Mouse (Mus musculus) olfactory bulb, adult 2 months (tissue): ENCODE data around the gene Unc119b. TPM values are rescaled to one million over a fixed set of nuclear protein-coding genes. Genes with fewer than 3 reads are reported as not detected.
"Not testable (repeated sequence)": the region's sequence is repeated elsewhere in the genome, so short reads cannot be mapped to it uniquely, and the experiment has no call there.

Source experiments
- H3K27ac ChIP-seq: fragments of 200-500 bp; 2 replicates; pipeline ENCODE4 v1.5.1; 2012; ENCODE audit warnings: low read depth, low read length; ENCODE audit not compliant: insufficient read depth
- H3K4me1 ChIP-seq: fragments of 200-500 bp; 2 replicates; pipeline ENCODE4 v1.6.1; 2012; ENCODE audit warnings: low read length; ENCODE audit not compliant: control insufficient read depth, insufficient read depth
- H3K4me3 ChIP-seq: fragments of 200-500 bp; 2 replicates; pipeline ENCODE4 v1.5.1; 2012; ENCODE audit warnings: mild to moderate bottlenecking, low read depth, low read length, moderate library complexity; ENCODE audit not compliant: insufficient read depth
- CTCF ChIP-seq: fragments of 200-500 bp; IDR thresholded peaks from 2 replicates; pipeline ENCODE4 v1.5.1; 2012; ENCODE audit warnings: low read depth, mild to moderate bottlenecking, low read length, moderate library complexity; ENCODE audit not compliant: insufficient read depth
- POLR2A ChIP-seq: fragments of 200-500 bp; IDR thresholded peaks from 2 replicates; pipeline ENCODE4 v1.6.1; 2012; ENCODE audit warnings: mild to moderate bottlenecking, low read depth, low read length, moderate library complexity; ENCODE audit not compliant: insufficient read depth
- WGBS: fragments of 180-500 bp; shearing (Covaris S2); methylation state at CpG from one replicate; pipeline ENCODE4 v1.1.7; 2018; 5-methylcytosine and 5-hydroxymethylcytosine counted together
- polyA plus RNA-seq: library from polyadenylated mRNA; stranded (reverse); fragments of >200 nt; gene quantifications from 2 replicates; pipeline ENCODE4 v1.2.4, GENCODE M21; 2012; ENCODE audit warnings: low replicate concordance; ENCODE audit not compliant: missing spikeins, insufficient read depth, insufficient read length

The Unc119b gene
- polyA plus RNA-seq, 1 experiment = not detected

GRCm38 (mm10) chr5:115150991-115151390, 16.2 kb upstream of the Unc119b start:
- H3K4me1 ChIP-seq = peaks cover 14% of the 10 kb centered on the region
- H3K4me3 ChIP-seq = no peak overlapping the region
- 79% methylated on average over 5 of the region's 5 CpGs for WGBS
- no peak overlapping the region for H3K27ac ChIP-seq
- TF ChIP-seq POLR2A = no peak
- TF ChIP-seq CTCF = no peak

DNA sequence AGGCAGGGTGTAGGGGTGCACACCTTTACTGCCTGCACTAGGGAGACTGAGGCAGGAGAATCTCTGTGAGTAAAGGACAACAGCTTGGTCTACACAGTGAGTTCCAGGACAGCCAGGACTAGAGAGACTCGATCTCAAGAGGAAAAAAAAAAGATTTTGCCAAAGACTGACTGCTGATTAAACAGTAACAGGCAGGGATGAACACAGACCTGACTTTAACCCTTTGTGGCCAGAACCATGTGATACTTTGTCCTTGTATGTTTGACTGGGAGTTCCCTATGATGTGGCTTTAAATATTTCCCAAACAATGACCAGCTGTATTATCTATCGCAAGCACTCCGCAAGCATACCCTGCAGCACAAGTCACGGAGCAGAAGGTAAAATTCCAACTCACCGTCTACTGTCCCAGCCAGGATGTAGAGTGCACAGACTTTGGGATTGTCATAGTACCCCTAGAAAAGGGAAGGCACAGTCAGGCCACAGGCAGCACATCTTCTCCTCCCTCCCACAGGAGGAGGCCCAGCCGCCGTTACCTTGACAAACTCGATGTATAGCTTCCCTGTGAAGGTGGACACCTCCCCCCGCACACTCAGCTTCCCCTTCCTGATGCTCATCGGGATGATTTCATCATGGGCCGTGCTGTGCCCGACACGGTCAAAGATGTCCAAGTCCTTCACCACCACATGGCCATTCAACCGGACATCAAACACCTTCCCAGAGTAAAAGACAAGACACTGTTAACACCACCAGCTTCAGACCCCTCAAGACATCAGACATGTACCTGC, 15.1 kb upstream of the Unc119b start:
- WGBS = 95% methylated on average over 14 of the region's 14 CpGs
- no peak overlapping the region for H3K4me3 ChIP-seq
- TF ChIP-seq CTCF (no peak), POLR2A (no peak)
- no peak overlapping the region for H3K27ac ChIP-seq
- peaks cover 15% of the 10 kb centered on the region for H3K4me1 ChIP-seq

GRCm38 (mm10) chr5:115148872-115149271, 14.1 kb upstream of the Unc119b start:
- not testable (repeated sequence) for H3K27ac ChIP-seq, H3K4me3 ChIP-seq
- WGBS = no CpG with 5 or more reads among the region's 1 CpGs
- H3K4me1 ChIP-seq = peaks cover 24% of the 10 kb centered on the region

- WGBS = 96% methylated on average over 8 of the region's 8 CpGs
- TF ChIP-seq POLR2A (no peak), CTCF (no peak)
- H3K4me3 ChIP-seq = no peak overlapping the region
- no peak overlapping the region for H3K27ac ChIP-seq
- peaks cover 27% of the 10 kb centered on the region for H3K4me1 ChIP-seq
Measured at GRCm38 (mm10) chr5:115148378-115148777, 13.6 kb upstream of the Unc119b start.

- Histone ChIP-seq H3K4me3 (no peak overlapping the region), H3K27ac (no peak overlapping the region), H3K4me1 (peaks cover 29% of the 10 kb centered on the region)
- 88% methylated on average over 3 of the region's 3 CpGs for WGBS
- TF ChIP-seq CTCF = no peak
- no peak for TF ChIP-seq POLR2A
Measured at GRCm38 (mm10) chr5:115147388-115147787, 12.6 kb upstream of the Unc119b start.

DNA sequence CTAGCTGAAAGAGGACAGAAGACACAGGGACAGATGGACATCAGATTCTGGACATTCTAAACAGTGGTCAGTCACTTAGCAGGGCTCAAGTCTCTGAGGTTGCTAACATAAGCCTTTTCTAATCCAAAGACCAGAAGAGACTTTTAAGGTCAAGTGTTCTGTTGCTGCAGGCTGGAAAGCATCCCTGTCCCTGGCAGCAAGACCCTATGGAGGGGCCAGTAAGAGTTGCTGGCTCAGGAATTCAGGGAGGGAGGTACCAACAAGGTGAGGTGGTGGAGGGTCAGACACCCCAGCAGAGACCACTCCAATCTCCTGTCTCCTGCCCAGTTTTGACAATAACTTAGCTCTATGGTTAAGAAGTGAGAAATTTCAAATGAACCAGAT, 12.0 kb upstream of the Unc119b start:
- peaks cover 29% of the 10 kb centered on the region for H3K4me1 ChIP-seq
- TF ChIP-seq CTCF (no peak), POLR2A (no peak)
- H3K4me3 ChIP-seq = no peak overlapping the region
- H3K27ac ChIP-seq = no peak overlapping the region

DNA sequence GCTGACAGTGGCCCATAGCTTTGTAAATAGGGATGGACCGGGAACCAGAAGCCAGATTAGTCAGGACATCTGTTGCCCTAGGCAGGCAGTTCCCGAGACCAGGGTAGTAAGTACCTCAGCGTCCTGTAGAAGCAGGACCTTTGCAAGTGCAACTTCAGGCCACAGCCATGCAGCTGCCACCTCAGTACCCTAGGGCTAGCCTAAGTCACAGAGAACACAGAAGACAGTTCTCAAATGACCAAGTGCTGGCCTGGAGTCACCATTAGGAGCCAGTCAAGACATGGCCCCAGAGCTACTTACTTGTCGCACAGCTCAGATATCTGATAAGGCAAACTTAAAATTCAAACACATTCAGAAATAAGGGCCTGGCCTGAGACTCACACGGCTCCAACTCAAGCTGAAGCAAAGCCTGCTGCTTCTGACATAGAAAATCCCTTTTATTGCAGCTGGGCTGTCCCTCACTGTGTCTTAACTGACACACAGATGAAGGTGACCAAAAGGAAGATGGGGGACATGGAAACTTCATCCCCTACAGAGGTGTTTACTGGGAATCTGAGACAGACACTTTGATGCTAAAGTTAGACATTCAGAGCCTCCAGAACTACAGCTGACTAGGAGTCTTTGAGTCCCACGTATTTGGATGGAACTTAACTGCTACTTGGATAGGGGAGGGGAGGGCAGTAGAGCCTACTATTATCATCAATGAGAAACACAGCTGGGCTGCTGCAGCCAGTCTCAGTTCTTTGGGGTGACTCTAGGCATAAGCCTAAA, 11.4 kb upstream of the Unc119b start:
- TF ChIP-seq CTCF = no peak
- TF ChIP-seq POLR2A = no peak
- no peak overlapping the region; the same call in none of the 2 replicates for H3K27ac ChIP-seq
- no peak overlapping the region for H3K4me3 ChIP-seq
- H3K4me1 ChIP-seq = peaks cover 29% of the 10 kb centered on the region
- 72% methylated on average over 6 of the region's 6 CpGs for WGBS

DNA sequence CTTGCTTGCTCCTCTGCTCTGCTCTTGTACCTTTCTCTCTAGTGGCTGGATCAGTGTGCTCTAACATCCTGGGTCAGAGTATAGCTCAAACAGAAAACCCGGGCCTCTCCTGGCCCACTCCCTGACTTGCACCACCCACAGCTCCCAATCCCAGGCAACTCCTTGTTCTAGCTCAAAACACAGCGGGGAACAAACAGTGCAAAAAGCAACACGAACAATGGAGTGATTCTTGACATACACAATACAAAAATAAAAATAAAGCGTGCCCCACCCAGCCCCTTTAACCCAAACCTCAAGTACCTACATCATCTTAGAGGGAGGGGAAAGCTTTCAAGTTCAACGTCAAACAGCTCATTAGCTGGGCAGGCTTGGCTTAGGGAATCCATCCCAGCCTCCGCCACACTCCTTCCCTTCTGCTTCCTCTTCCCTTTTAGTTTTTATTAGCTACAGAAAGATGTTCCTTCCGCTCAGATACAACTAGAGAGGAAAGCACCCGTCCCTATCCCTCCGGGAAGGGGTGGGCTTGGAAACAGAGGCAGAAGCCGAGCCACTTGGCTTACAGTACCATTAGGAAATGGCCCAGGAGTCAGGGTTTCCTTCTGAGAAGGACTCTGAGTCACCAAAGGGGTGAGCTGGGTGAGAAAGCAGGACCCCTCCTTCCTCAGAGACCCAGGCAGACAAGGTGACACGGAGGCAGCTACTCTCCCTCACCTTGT, 10.6 kb upstream of the Unc119b start:
- Histone ChIP-seq H3K27ac (peak overlapping the region; percentile 42; the same call in 1 of the 2 replicates), H3K4me1 (peaks cover 29% of the 10 kb centered on the region), H3K4me3 (no peak overlapping the region)
- TF ChIP-seq POLR2A = no peak
- TF ChIP-seq CTCF = no peak
- WGBS = 39% methylated on average over 11 of the region's 11 CpGs

DNA sequence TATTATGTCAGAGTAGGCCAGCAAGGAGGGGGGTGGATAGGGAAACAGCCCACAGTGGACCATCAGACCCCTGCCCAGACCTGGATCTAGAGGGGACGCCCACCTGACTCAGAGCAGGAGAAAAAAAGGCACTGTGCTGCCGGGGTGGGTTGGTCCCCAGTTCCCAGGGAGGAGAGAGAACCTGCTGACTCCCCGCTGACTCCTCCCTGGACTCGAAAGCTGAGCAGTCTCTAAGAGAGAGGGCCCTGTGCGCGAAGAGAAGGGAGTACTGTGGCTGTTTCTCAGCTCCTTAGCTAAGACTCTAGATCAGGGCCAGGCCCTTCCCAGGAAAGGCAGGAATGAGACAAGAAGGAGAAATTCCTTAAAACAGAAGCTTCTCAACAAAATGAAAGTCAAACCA, 9.7 kb upstream of the Unc119b start:
- H3K4me3 ChIP-seq = no peak overlapping the region
- 65% methylated on average over 6 of the region's 6 CpGs for WGBS
- peaks cover 29% of the 10 kb centered on the region for H3K4me1 ChIP-seq
- no peak for TF ChIP-seq POLR2A
- TF ChIP-seq CTCF = no peak
- H3K27ac ChIP-seq = peak overlapping the region; percentile 16; the same call in 1 of the 2 replicates
